Mouse (Mus musculus) embryonic stem cell, embryonic (primary cell): ENCODE data around the gene Gm26897.

ENCODE experiments used
- CTCF ChIA-PET, 4 experiments: fragments of 300-600 bp in 2 of 4; fragments of 350-600 bp in 2 of 4; sonication (Branson Sonifier 250); formaldehyde crosslinking; loops; one replicate each; lab custom pipeline; 2022; ENCODE audit warnings: inconsistent platforms in 2 of 4; lab: Charles Lee
- POLR2A ChIA-PET, 4 experiments: fragments of 300-600 bp in 2 of 4; fragments of 350-600 bp in 2 of 4; sonication (Branson Sonifier 250); formaldehyde crosslinking; loops; one replicate each; lab custom pipeline; 2022; ENCODE audit warnings: antibody characterized with exemption in 4 of 4, inconsistent platforms in 1 of 4; lab: Charles Lee

Gm26897 gene

GRCm38 (mm10) chr5:111772591-111773406 lies 39.1 kb downstream of the Gm26897 start:
- CTCF ChIA-PET = interaction anchor here in 2 of 4 experiments (0.5 to 0.7 kb wide), 2 partner anchors 21 to 49 kb away, joined by 3 to 4 read pairs; no protein-coding TSS in a partner anchor
- POLR2A ChIA-PET = interaction anchor here in 2 of 4 experiments (0.9 to 8.0 kb wide), 11 partner anchors 8 to 35 kb away, joined by 3 to 55 read pairs (median 7); no protein-coding TSS in a partner anchor

- ChIA-PET CTCF (interaction anchor here in 1 of 4 experiments (1.2 kb wide), 1 partner anchor 8 kb away, joined by 4 read pairs; no protein-coding TSS in a partner anchor), POLR2A (interaction anchor here in 2 of 4 experiments (0.9 to 3.7 kb wide), 7 partner anchors 9 to 32 kb away, joined by 3 to 15 read pairs (median 7); no protein-coding TSS in a partner anchor)
Observed at GRCm38 (mm10) chr5:111773407-111773733, 39.6 kb downstream of the Gm26897 start.

GRCm38 (mm10) chr5:111776246-111776645 lies 42.5 kb downstream of the Gm26897 start:
- POLR2A ChIA-PET = interaction anchor here in 2 of 4 experiments (0.7 to 2.9 kb wide), 3 partner anchors 11 to 1126 kb away, joined by 3 to 12 read pairs (median 3); no protein-coding TSS in a partner anchor
- CTCF ChIA-PET = interaction anchor here in 2 of 4 experiments (0.7 to 2.3 kb wide), 2 partner anchors 10 to 95 kb away, joined by 5 to 6 read pairs; no protein-coding TSS in a partner anchor

GRCm38 (mm10) chr5:111778093-111778492 lies 44.4 kb downstream of the Gm26897 start:
- POLR2A ChIA-PET = interaction anchor here in 2 of 4 experiments (1.0 to 1.2 kb wide), 3 partner anchors 8 to 28 kb away, joined by 3 to 4 read pairs (median 3); no protein-coding TSS in a partner anchor
- CTCF ChIA-PET = interaction anchor here in 1 of 4 experiments (1.0 to 1.3 kb wide), 2 partner anchors 13 to 15 kb away, joined by 4 to 6 read pairs; no protein-coding TSS in a partner anchor

GRCm38 (mm10) chr5:111779776-111780485 lies 46.2 kb downstream of the Gm26897 start:
- CTCF ChIA-PET = interaction anchor here in 1 of 4 experiments (0.6 kb wide), 1 partner anchor 51 kb away, joined by 3 read pairs; no protein-coding TSS in a partner anchor
- POLR2A ChIA-PET = interaction anchor here in 1 of 4 experiments (1.5 kb wide), 1 partner anchor 15 kb away, joined by 4 read pairs; no protein-coding TSS in a partner anchor
